Mouse (Mus musculus): ENCODE measurements around the gene Cabp1. TPM values are rescaled to one million over a fixed set of nuclear protein-coding genes. Genes with fewer than 3 reads are reported as not detected.

Cabp1 gene
- polyA plus RNA-seq, 1 experiment: not detected

DNA sequence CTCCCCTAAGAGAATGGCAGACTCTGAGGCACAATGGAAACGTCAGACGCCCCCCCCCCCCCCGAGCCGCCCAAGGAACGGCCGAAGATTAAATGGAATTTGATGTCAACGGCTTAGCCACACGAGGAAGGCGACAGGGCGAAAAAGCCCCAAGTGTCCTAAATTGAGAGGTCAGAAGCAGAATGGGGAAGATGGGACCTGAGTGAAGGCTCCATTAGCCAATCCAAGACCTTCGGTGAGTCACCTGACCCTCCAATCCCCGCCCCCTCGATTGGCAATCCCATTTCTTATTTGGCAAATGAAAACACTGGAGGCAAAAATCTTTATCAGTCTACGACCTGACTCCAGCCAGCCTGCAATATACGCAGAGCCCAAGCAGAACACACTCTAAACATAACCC lies 9.5 kb downstream of the Cabp1 start:
- peaks cover 8% of the 10 kb centered on the region for H3K4me1 ChIP-seq (ENCODE audit: control insufficient read depth)
- H3K36me3 ChIP-seq (ENCODE audit: control insufficient read depth): no peaks in the 10 kb centered on the region
- no peak for TF ChIP-seq GATA1 (IDR thresholded peaks at IDR 0.05; ENCODE audit: low read length)
- no peak for TF ChIP-seq TAL1 (IDR thresholded peaks at IDR 0.05; ENCODE audit: low read length)
- H3K9me3 ChIP-seq (ENCODE audit: control insufficient read depth, low read length): peaks cover 5% of the 10 kb centered on the region; the same call in 1 of the 2 replicates
- peaks cover 66% of the 10 kb centered on the region for H3K27me3 ChIP-seq (ENCODE audit: control insufficient read depth)
- H3K4me3 ChIP-seq (replicated peaks): no peak overlapping the region

DNA sequence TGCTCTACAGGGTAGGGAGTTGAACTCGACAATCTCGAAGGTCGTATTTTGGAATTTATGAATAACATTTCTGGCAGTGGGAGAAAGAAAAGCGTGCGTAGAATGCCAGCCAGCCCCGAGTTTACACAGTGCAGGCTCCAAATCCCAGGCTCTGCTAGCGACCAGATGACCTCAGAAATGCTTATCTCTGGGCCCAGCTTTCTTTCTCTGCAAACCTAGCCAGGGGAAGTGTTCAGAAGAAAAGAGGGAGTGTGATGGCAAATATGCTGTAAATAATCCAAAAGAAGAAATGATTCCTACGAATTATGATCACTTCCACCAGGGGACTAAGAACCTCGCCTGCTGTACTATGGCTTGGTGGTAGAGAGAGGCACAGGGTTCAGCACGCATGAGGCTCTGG lies 10.7 kb downstream of the Cabp1 start:
- Histone ChIP-seq H3K9me3 (ENCODE audit: control insufficient read depth, low read length) (peaks cover 3% of the 10 kb centered on the region; the same call in 1 of the 2 replicates), H3K36me3 (ENCODE audit: control insufficient read depth) (no peaks in the 10 kb centered on the region), H3K4me3 (replicated peaks) (no peak overlapping the region), H3K4me1 (ENCODE audit: control insufficient read depth) (peaks cover 8% of the 10 kb centered on the region), H3K27me3 (ENCODE audit: control insufficient read depth) (peaks cover 53% of the 10 kb centered on the region)
- TF ChIP-seq GATA1 (IDR thresholded peaks at IDR 0.05; ENCODE audit: low read length): no peak
- no peak for TF ChIP-seq TAL1 (IDR thresholded peaks at IDR 0.05; ENCODE audit: low read length)

DNA sequence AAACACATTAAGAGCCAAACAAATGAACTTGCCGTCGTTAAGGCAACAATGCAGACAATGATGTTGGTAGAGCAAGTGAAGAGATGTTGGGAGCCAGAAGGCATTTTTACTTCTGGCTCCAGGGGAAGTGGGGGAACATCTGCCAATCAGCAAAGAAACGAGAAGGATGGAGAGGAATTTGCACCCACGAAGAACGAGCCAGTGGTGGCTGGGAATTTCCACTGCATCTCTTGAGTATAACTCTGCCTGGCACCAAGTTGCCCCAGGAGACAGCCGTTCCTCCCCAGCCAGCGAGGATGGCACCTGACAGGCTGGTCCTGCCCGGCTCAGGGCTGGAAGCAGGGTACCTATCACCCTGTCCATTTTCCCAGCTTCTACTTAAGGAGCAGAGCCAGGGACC lies 11.3 kb downstream of the Cabp1 start:
- H3K4me1 ChIP-seq (ENCODE audit: control insufficient read depth): peaks cover 8% of the 10 kb centered on the region
- no peaks in the 10 kb centered on the region for H3K9me3 ChIP-seq (ENCODE audit: control insufficient read depth, low read length)
- H3K4me3 ChIP-seq (replicated peaks): no peak overlapping the region
- no peaks in the 10 kb centered on the region for H3K36me3 ChIP-seq (ENCODE audit: control insufficient read depth)
- TF ChIP-seq TAL1 (IDR thresholded peaks at IDR 0.05; ENCODE audit: low read length) (no peak), GATA1 (IDR thresholded peaks at IDR 0.05; ENCODE audit: low read length) (no peak)
- H3K27me3 ChIP-seq (ENCODE audit: control insufficient read depth): peaks cover 48% of the 10 kb centered on the region

DNA sequence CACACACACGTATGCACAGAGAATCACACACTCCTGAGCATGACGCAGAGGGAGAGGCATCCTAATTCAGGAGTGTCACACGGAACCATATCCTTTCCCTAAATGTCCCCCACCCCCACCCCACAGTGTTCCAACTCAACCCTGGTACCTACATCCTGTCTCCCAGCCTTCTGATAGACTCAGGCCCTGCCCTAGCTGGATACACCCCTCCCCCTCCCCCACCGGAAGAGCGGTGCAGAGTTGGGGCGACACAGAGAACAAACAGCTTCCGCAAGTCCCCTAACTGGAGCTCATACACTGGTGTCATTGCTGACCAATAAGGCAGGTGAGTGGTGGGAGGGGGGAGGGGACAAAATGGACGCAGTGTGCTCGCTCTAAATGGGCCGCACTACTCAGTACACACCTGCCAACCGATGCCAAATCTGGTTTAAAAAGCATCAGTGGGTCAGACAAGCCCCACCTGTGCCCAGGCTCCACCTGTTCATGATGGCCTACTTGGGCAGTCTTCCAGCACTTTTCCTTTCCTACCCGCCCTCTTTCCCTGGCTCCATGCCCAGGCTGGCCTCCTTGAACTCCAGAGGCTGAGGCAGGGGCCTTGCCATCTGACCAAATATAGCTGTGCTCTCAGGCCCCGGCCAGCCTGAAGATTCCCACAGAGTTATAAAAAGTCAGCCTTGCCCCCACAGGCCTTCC lies 12.8 kb downstream of the Cabp1 start:
- peaks cover 32% of the 10 kb centered on the region for H3K27me3 ChIP-seq (ENCODE audit: control insufficient read depth)
- H3K36me3 ChIP-seq (ENCODE audit: control insufficient read depth): no peaks in the 10 kb centered on the region
- H3K4me3 ChIP-seq (replicated peaks): no peak overlapping the region
- TF ChIP-seq GATA1 (IDR thresholded peaks at IDR 0.05; ENCODE audit: low read length) (no peak), TAL1 (IDR thresholded peaks at IDR 0.05; ENCODE audit: low read length) (no peak)
- H3K9me3 ChIP-seq (ENCODE audit: control insufficient read depth, low read length): no peaks in the 10 kb centered on the region
- no peaks in the 10 kb centered on the region for H3K4me1 ChIP-seq (ENCODE audit: control insufficient read depth)

DNA sequence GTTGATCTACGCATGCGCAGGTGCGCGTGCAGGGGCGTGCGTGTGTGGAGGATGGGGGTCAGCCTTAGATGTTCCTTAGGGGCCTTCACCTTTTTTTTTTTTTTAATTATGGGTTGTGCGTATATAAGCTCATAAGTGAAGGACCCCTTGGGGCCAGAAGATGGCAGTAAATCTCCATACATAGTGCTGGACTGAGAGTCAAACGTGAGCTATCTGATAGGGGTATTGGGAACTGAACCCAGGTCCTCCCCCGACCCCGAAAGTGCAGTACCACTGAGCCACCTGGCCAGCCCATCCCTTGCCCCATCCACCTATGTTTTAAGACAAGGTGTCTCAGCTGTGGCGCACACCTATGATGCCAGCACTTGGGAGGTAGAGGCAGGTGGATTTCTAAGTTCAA lies 14.6 kb downstream of the Cabp1 start:
- Histone ChIP-seq H3K4me1 (ENCODE audit: control insufficient read depth) (no peaks in the 10 kb centered on the region), H3K36me3 (ENCODE audit: control insufficient read depth) (no peaks in the 10 kb centered on the region), H3K4me3 (replicated peaks) (no peak overlapping the region), H3K27me3 (ENCODE audit: control insufficient read depth) (peaks cover 16% of the 10 kb centered on the region), H3K9me3 (ENCODE audit: control insufficient read depth, low read length) (no peaks in the 10 kb centered on the region)
- no peak for TF ChIP-seq GATA1 (IDR thresholded peaks at IDR 0.05; ENCODE audit: low read length)

DNA sequence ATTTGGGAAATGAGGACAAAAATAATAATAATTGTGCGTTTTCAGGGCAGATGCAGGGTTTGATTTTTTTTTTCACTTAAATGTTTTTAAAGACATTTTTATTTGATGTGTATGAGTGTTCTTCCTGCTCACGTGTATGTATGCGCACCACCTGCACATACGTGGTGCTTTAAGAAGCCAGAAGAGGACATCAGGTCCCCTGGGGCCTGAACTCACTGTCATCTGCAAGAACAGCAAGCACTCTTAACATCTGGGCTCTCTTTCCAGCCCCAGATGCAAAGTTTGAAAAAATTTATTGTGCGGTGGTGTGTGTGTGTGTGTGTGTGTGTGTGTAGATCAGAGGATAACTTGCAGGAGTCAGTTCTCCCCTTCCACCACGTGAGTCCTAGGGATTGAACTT lies 16.3 kb downstream of the Cabp1 start:
- Histone ChIP-seq H3K27me3 (ENCODE audit: control insufficient read depth) (peaks cover 6% of the 10 kb centered on the region), H3K4me1 (ENCODE audit: control insufficient read depth) (no peaks in the 10 kb centered on the region), H3K9me3 (ENCODE audit: control insufficient read depth, low read length) (no peaks in the 10 kb centered on the region), H3K36me3 (ENCODE audit: control insufficient read depth) (no peaks in the 10 kb centered on the region), H3K4me3 (replicated peaks) (no peak overlapping the region)
- TF ChIP-seq TAL1 (IDR thresholded peaks at IDR 0.05; ENCODE audit: low read length) (no peak), GATA1 (IDR thresholded peaks at IDR 0.05; ENCODE audit: low read length) (no peak)

DNA sequence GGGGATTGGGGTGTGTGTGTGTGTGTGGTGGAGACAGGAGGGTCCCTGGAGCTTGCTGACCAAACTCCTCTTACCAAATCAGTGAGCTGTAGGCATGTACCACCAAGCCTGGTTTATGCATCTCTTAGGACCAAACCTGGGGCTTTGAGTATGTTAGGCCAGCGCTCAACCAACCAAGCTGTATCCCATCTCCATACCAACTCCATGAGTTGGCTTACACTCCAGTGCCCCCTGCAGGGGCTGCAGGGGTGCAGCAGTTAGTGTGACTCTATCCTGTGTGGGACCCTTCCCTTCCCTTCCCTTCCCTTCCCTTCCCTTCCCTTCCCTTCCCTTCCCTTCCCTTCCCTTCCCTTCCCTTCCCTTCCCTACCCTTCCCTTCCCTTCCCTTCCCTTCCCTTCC lies 19.6 kb downstream of the Cabp1 start:
- Histone ChIP-seq H3K27me3 (ENCODE audit: control insufficient read depth) (no peaks in the 10 kb centered on the region), H3K36me3 (ENCODE audit: control insufficient read depth) (no peaks in the 10 kb centered on the region), H3K9me3 (ENCODE audit: control insufficient read depth, low read length) (no peaks in the 10 kb centered on the region), H3K4me1 (ENCODE audit: control insufficient read depth) (no peaks in the 10 kb centered on the region), H3K4me3 (replicated peaks) (no peak overlapping the region)
- TF ChIP-seq GATA1 (IDR thresholded peaks at IDR 0.05; ENCODE audit: low read length) (no peak), TAL1 (IDR thresholded peaks at IDR 0.05; ENCODE audit: low read length) (no peak)

DNA sequence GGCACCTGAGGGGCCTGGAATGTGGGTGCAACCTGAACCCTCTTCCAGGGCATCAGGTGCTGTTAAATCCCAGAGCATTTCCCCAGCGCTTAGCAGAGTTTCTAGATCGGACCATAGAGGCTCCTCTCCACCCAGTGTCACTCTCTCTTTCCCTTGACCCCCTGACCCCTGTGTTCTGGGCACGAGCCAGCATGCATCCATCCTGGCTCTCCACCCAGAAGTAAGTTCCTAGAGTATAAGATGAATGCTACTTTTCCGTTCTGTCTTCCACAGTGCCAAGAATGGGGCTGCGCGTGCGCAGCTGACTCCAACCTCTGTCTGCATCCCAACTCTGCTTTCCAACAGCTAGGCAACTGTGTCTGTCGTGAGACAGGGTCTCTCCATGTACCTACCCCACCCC lies 24.0 kb downstream of the Cabp1 start:
- H3K4me3 ChIP-seq (replicated peaks): no peak overlapping the region
- TF ChIP-seq TAL1 (IDR thresholded peaks at IDR 0.05; ENCODE audit: low read length) (no peak), GATA1 (IDR thresholded peaks at IDR 0.05; ENCODE audit: low read length) (no peak)
- no peaks in the 10 kb centered on the region for H3K36me3 ChIP-seq (ENCODE audit: control insufficient read depth)
- peaks cover 17% of the 10 kb centered on the region for H3K4me1 ChIP-seq (ENCODE audit: control insufficient read depth)
- peaks cover 2% of the 10 kb centered on the region; the same call in 1 of the 2 replicates for H3K9me3 ChIP-seq (ENCODE audit: control insufficient read depth, low read length)
- H3K27me3 ChIP-seq (ENCODE audit: control insufficient read depth): no peaks in the 10 kb centered on the region

DNA sequence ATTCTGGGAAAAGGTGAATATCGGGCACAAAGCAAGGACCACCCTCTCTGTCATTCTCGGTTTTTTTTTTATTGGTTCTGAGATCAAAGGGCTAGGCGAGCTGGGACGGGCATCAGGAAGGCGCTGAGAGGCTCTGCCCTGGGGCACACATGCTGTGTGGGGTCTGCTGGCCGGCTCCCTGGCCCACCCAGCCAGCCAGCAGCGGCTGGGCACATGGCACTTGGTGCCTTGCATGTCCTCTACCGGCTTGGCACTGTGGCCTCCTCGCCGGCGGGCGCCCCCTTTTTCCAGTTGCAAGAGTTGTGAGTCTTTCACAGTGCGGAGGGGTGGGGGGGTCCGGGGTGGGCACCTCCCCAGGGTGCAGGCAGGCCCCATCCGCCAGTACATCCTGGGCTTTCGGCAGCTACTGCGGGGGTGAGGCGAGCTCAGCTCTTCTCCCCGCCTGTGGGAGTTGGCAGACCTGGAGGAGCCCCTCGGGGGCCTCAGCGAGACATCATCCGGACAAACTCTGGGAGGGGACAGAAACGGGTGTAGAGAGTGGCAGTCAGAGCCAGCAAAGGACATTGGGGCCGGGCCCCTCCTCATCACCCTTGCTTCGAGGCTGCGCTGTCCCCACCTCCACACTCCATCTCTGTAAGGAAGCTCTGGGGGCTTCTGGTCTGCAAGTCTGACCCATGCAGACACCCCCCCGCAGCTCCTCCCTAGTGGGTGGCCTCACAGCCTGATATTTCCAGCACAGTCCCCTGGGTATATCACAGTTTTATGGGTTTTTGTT lies 25.4 kb downstream of the Cabp1 start:
- Histone ChIP-seq H3K36me3 (ENCODE audit: control insufficient read depth) (no peaks in the 10 kb centered on the region), H3K4me1 (ENCODE audit: control insufficient read depth) (peaks cover 17% of the 10 kb centered on the region), H3K27me3 (ENCODE audit: control insufficient read depth) (no peaks in the 10 kb centered on the region), H3K4me3 (replicated peaks) (no peak overlapping the region), H3K9me3 (ENCODE audit: control insufficient read depth, low read length) (peaks cover 2% of the 10 kb centered on the region; the same call in 1 of the 2 replicates)
- TF ChIP-seq TAL1 (IDR thresholded peaks at IDR 0.05; ENCODE audit: low read length) (no peak), GATA1 (IDR thresholded peaks at IDR 0.05; ENCODE audit: low read length) (no peak)

Data from erythroblast, embryonic 14.5 days (primary cell).